Mouse (Mus musculus): ENCODE measurements around the gene Hpse2. TPM values are rescaled to one million over a fixed set of nuclear protein-coding genes. Genes with fewer than 3 reads are reported as not detected.
"Not testable (repeated sequence)": the region's sequence is repeated elsewhere in the genome, so short reads cannot be mapped to it uniquely, and the experiment has no call there.

Gene Hpse2
- polyA plus RNA-seq (2012; rRNA removed), result 9.4 and 13.0 TPM in 2 replicates

- no peak for DNase-seq (ENCODE audit: low spot score)
These were observed at the start of gene Hpse2 for GRCm38 (mm10) chr19:43388017-43388904. Gene Hpse2 (minus strand): TSS chr19:43388355.

GRCm38 (mm10) chr19:43427446-43428224, 39.5 kb upstream of the Hpse2 start:
- DNase-seq (ENCODE audit: low spot score), result no peak

GRCm38 (mm10) chr19:43424082-43424481, 35.9 kb upstream of the Hpse2 start:
- no peak for DNase-seq (ENCODE audit: low spot score)

- DNase-seq (ENCODE audit: low spot score), result no peak
These were observed 32.4 kb upstream of the Hpse2 start for GRCm38 (mm10) chr19:43420506-43420905.

- no peak for DNase-seq (ENCODE audit: low spot score)
These were observed 27.4 kb upstream of the Hpse2 start for GRCm38 (mm10) chr19:43415565-43415964.

- DNase-seq (ENCODE audit: low spot score), result no peak
These were observed 19.0 kb upstream of the Hpse2 start for GRCm38 (mm10) chr19:43407181-43407580.

- no peak for DNase-seq (ENCODE audit: low spot score)
These were observed 8.2 kb upstream of the Hpse2 start for GRCm38 (mm10) chr19:43396327-43396726.

GRCm38 (mm10) chr19:43387071-43387770, 934 bp downstream of the Hpse2 start:
- DNase-seq (ENCODE audit: low spot score), result no peak

GRCm38 (mm10) chr19:43386041-43386952, 1.9 kb downstream of the Hpse2 start:
- no peak for DNase-seq (ENCODE audit: low spot score)

- DNase-seq (ENCODE audit: low spot score), result no peak
These were observed 2.7 kb downstream of the Hpse2 start for GRCm38 (mm10) chr19:43385451-43385850.

GRCm38 (mm10) chr19:43384978-43385431, 3.1 kb downstream of the Hpse2 start:
- no peak for DNase-seq (ENCODE audit: low spot score)

GRCm38 (mm10) chr19:43384346-43384977, 3.7 kb downstream of the Hpse2 start:
- no peak for DNase-seq (ENCODE audit: low spot score)

- DNase-seq (ENCODE audit: low spot score), result no peak
These were observed 29.3 kb downstream of the Hpse2 start for GRCm38 (mm10) chr19:43358830-43359229.

- DNase-seq (ENCODE audit: low spot score), result no peak
These were observed 77.0 kb downstream of the Hpse2 start for GRCm38 (mm10) chr19:43311125-43311524.

GRCm38 (mm10) chr19:43306756-43307155, 81.4 kb downstream of the Hpse2 start:
- DNase-seq (ENCODE audit: low spot score), result no peak

GRCm38 (mm10) chr19:43281336-43281735, 106.8 kb downstream of the Hpse2 start:
- not testable (repeated sequence) for DNase-seq (ENCODE audit: low spot score)

- DNase-seq (ENCODE audit: low spot score), result no peak
These were observed 144.2 kb downstream of the Hpse2 start for GRCm38 (mm10) chr19:43243993-43244392.

GRCm38 (mm10) chr19:43231711-43232110, 156.4 kb downstream of the Hpse2 start:
- DNase-seq (ENCODE audit: low spot score), result no peak

GRCm38 (mm10) chr19:43193562-43193961, 194.6 kb downstream of the Hpse2 start:
- DNase-seq (ENCODE audit: low spot score), result no peak

GRCm38 (mm10) chr19:43175437-43175965, 212.7 kb downstream of the Hpse2 start:
- DNase-seq (ENCODE audit: low spot score), result no peak

Measured in urinary bladder, adult 2 months (tissue).